Mouse (Mus musculus) bone marrow, adult 2 months (tissue): ENCODE measurements around the gene Acox3. TPM values are rescaled to one million over a fixed set of nuclear protein-coding genes. Genes with fewer than 3 reads are reported as not detected.

Experiments used
- H3K27ac ChIP-seq: fragments of 200-500 bp; 2 replicates; pipeline ENCODE4 v1.5.1; 2012; ENCODE audit warnings: low read depth, mild to moderate bottlenecking, control low read depth, inconsistent platforms, low read length; ENCODE audit not compliant: control insufficient read depth, poor library complexity, insufficient read depth
- H3K4me1 ChIP-seq: fragments of 200-500 bp; 2 replicates; pipeline ENCODE4 v1.6.1; 2011; ENCODE audit warnings: low read length; ENCODE audit not compliant: control insufficient read depth, insufficient read depth
- H3K4me3 ChIP-seq: fragments of 200-500 bp; replicated peaks from 2 replicates; pipeline ENCODE3; 2011; ENCODE audit warnings: mild to moderate bottlenecking, low read depth, low read length, control low read depth; ENCODE audit not compliant: control insufficient read depth
- CTCF ChIP-seq: fragments of 200-500 bp; IDR thresholded peaks from 2 replicates; pipeline ENCODE4 v1.5.1; 2011; ENCODE audit warnings: low read length, control low read depth; ENCODE audit not compliant: control insufficient read depth, insufficient read depth
- POLR2A ChIP-seq: fragments of 200-500 bp; IDR thresholded peaks from 2 replicates; pipeline ENCODE4 v1.6.1; 2011; ENCODE audit warnings: low read depth, mild to moderate bottlenecking, control low read depth, low read length, borderline replicate concordance; ENCODE audit not compliant: control insufficient read depth
- whole genome bisulfite sequencing: fragments of 180-500 bp; shearing (Covaris S2); methylation state at CpG from one replicate; pipeline ENCODE4 v1.1.7; 2018; 5-methylcytosine and 5-hydroxymethylcytosine counted together
- polyA plus RNA-seq: library from polyadenylated mRNA; stranded (reverse); fragments of >200 nt; gene quantifications from 2 replicates; pipeline ENCODE4 v1.2.4, GENCODE M21; 2011; ENCODE audit warnings: low replicate concordance; ENCODE audit not compliant: missing spikeins, insufficient read depth, insufficient read length

Acox3 gene
- polyA plus RNA-seq, 1 experiment = 35.8 TPM

DNA sequence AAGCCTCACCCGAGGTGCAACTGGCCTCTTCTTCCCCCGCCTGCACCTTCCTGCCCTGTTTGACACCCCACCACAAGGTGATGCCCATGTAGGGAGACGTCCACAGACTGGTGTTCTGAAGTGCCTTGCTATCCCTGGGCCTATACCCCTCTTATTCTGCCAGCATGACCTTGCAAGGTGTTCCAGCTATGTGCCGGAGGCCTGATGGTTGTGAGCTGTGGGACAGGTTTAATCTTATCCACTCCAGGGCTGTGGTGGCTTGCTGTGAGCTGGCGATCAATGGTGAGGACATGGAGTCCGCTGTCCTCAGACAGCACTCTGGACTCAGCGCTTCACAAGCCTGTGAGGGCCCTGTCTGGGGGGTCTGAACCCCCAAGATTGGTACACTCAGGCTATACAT lies 27.5 kb downstream of the Acox3 start:
- no peak overlapping the region for H3K4me3 ChIP-seq
- 88% methylated on average over 7 of the region's 7 CpGs for WGBS
- H3K4me1 ChIP-seq = peaks cover 2% of the 10 kb centered on the region; the same call in 1 of the 2 replicates
- TF ChIP-seq POLR2A (no peak), CTCF (no peak)
- no peak overlapping the region for H3K27ac ChIP-seq

DNA sequence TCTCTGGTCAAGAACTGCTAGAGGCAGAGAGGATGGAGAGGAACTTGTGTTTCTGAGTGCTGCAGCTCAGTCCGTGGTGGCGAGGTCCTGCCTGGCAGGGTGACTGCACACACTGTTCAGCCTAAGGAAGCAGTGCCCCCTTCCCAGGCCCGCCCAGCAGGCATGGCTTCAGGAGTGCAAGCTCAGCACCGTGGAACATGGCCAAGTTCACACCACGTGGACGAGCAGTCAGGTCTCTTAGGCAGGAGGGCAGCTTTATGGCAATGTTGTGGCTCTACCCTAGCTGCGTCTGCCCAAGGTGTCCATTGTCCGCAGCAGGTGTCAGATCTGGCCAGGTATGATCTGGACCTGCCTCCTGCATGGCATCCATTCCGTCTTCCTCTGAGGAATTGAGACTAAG lies 28.3 kb downstream of the Acox3 start:
- WGBS = 79% methylated on average over 9 of the region's 9 CpGs
- Histone ChIP-seq H3K27ac (no peak overlapping the region), H3K4me3 (no peak overlapping the region), H3K4me1 (peaks cover 2% of the 10 kb centered on the region; the same call in 1 of the 2 replicates)
- TF ChIP-seq CTCF (no peak), POLR2A (no peak)

DNA sequence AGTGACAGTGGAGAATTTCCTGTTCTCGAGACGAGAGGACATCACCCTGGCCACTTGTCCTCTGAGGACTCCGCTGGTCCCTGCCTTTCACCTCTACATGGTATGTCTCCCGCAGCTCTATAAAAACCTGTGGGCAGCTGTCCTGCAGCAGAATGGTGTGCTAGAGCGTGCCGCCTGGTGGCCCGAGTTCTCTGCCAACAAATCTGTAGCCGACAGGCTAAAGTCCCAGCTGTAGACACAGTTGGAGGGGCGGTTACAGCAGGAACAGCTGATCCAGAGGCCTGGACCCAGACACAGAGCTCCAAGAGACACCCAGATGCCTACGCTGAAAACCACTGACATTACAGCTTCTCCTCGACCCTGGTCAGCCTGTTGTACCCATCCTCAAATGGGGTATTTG lies 29.1 kb downstream of the Acox3 start:
- WGBS = 91% methylated on average over 11 of the region's 11 CpGs
- no peak for TF ChIP-seq POLR2A
- TF ChIP-seq CTCF = no peak
- peaks cover 2% of the 10 kb centered on the region; the same call in 1 of the 2 replicates for H3K4me1 ChIP-seq
- H3K27ac ChIP-seq = no peak overlapping the region
- H3K4me3 ChIP-seq = no peak overlapping the region

DNA sequence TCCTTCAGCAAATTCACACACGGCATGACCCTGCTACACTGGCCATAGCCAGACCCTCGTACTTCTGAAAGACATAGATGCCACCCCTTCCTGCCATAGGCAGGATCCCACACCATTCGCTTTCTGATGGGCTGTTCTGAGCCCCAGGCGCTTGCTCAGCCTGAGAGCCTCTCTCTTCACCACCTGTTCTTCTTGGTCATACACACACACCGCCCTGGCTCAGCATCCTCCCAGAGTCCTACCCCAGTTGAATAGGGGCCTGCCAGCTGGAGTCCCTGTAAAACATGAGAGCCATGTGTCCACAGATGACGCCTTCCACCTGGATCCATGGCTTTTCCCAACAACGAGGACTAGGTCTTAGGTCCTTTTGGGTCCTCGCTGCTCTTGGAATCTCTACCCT lies 29.9 kb downstream of the Acox3 start:
- WGBS = 90% methylated on average over 8 of the region's 8 CpGs
- no peak overlapping the region for H3K27ac ChIP-seq
- peaks cover 2% of the 10 kb centered on the region; the same call in 1 of the 2 replicates for H3K4me1 ChIP-seq
- no peak overlapping the region for H3K4me3 ChIP-seq
- no peak for TF ChIP-seq POLR2A
- no peak for TF ChIP-seq CTCF

DNA sequence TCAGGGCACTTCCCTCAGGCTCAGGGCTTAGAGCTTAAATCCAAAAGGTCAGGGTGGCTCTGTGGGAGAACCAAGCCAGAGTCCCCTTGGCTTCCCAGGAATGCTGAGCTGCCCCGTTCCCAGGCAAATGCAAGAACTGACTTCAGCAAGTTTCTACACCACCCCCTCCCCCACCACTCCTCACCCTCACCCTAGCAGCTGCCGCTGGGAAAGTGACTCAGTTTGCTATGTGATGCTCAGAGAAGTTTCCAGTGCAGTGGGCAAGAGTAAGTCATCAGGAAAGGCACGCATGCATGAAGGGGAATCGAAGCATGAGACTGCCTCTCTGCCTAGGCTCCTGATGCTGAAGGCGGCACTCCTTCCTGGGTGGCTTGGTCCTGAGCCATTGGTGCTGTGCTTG lies 34.1 kb downstream of the Acox3 start:
- Histone ChIP-seq H3K4me3 (no peak overlapping the region), H3K27ac (no peak overlapping the region), H3K4me1 (peaks cover 2% of the 10 kb centered on the region; the same call in 1 of the 2 replicates)
- TF ChIP-seq CTCF (no peak), POLR2A (no peak)
- 77% methylated on average over 5 of the region's 5 CpGs for WGBS

DNA sequence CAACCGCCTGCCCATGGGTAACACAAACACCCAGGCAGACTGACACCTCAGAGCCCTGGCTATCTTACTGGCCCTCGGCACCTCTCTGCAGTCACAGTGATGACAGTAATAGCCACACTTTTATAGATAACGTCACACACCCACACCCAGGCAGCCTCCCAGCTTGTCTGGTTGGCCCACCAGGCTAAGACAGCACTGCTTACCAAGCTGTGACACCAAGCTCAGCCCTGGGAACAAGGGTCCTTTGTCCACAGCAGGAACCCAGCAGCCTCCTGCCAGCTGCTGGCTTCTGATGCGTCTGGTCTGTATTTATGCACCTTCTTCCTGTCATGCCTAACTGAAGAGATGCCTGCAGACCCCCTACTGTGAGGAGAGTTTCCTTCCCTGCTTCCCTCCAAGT lies 38.3 kb downstream of the Acox3 start:
- 68% methylated on average over 4 of the region's 4 CpGs for WGBS
- no peak overlapping the region for H3K4me3 ChIP-seq
- no peak for TF ChIP-seq POLR2A
- no peak for TF ChIP-seq CTCF
- no peaks in the 10 kb centered on the region for H3K4me1 ChIP-seq
- no peak overlapping the region for H3K27ac ChIP-seq

DNA sequence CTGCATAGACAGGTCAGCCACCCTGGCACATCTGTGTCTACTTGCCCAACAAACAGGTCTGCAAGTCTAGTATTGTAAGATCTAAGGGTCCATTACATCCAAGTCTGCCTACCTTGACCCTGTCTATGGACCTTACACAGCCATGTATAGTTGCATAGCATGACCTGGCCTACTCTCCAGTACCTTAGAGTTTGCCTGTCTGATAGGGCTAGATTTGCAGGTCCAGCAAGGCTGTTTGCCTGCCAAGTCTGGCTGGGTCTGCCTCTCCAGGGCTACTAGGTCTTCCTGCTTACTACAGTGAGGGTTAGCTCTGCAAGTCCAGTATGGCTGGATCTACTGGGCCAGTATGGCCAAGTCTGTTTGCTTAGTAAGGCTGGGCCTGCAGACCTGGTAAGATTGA lies 41.0 kb downstream of the Acox3 start:
- H3K27ac ChIP-seq = no peak overlapping the region
- TF ChIP-seq CTCF = no peak
- no peak for TF ChIP-seq POLR2A
- no peak overlapping the region for H3K4me3 ChIP-seq
- no peaks in the 10 kb centered on the region for H3K4me1 ChIP-seq

DNA sequence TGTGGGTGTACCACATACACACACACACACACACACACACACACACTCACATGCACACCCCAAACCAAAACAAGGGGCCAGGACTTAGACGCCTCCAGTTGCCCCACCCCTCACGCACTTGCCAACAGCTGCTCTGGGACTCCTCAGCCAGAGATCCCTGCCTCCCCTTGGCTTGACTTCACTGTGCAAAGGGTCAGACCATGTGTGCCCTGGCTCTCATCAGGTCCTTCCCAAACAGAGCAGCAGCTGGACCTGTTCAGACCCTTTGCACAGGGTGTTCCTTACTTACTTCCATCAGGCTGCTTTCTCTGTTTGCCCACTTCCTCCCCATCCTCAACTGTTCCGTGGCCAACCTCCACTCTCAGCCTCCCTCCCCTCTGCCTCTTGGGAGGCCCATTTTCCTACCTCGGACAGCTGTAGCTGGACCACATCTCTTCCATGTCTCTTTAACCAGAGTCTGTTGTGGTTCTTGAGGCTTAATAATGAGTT lies 42.0 kb downstream of the Acox3 start:
- no peak overlapping the region for H3K4me3 ChIP-seq
- H3K27ac ChIP-seq = no peak overlapping the region
- WGBS = 20% methylated on average over 4 of the region's 4 CpGs
- H3K4me1 ChIP-seq = no peaks in the 10 kb centered on the region
- TF ChIP-seq POLR2A (no peak), CTCF (no peak)

DNA sequence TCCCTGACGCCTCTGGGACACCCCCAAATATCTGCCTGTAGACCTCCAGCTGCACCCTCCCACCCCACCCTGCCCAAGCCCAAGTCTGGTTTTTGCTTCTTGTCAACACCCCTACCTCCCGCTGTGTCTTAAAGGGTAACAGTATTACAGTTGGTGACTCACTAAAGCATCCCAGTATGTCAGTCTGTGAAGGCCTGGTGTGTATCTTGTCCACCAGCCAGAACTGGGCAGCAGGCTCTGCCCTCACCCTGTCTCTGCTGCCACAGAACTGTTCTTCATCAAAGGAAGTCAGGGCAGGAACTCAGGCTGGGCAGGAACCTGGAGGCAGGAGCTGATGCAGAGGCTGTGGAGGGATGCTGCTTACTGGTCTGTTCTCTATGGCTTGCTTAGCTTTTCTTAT lies 43.6 kb downstream of the Acox3 start:
- H3K4me3 ChIP-seq = no peak overlapping the region
- TF ChIP-seq POLR2A = no peak
- WGBS = 79% methylated on average over 2 of the region's 2 CpGs
- no peaks in the 10 kb centered on the region for H3K4me1 ChIP-seq
- H3K27ac ChIP-seq = no peak overlapping the region
